Mouse (Mus musculus) lung, adult 2 months (tissue): ENCODE results near the gene Slc7a15. TPM values are rescaled to one million over a fixed set of nuclear protein-coding genes. Genes with fewer than 3 reads are reported as not detected.

Source experiments
- DNase-seq: peaks from one replicate; pipeline ENCODE4 v3.0.0; 2022
- H3K4me1 ChIP-seq: fragments of 200-500 bp; 2 replicates; pipeline ENCODE4 v1.6.1; 2011; ENCODE audit warnings: low read length; ENCODE audit not compliant: control insufficient read depth, insufficient read depth
- H3K4me3 ChIP-seq: fragments of 200-500 bp; replicated peaks from 2 replicates; pipeline ENCODE3; 2011; ENCODE audit warnings: low read depth, mild to moderate bottlenecking, control low read depth, low read length; ENCODE audit errors: extremely low read depth
- CTCF ChIP-seq: fragments of 200-500 bp; IDR thresholded peaks from 2 replicates; pipeline ENCODE4 v1.5.1; 2011; ENCODE audit warnings: mild to moderate bottlenecking, low read length, control low read depth; ENCODE audit not compliant: insufficient read depth
- POLR2A ChIP-seq: fragments of 200-500 bp; IDR thresholded peaks from 2 replicates; pipeline ENCODE4 v1.6.1; 2011; ENCODE audit warnings: low read depth, mild to moderate bottlenecking, control low read depth, low read length, borderline replicate concordance; ENCODE audit errors: extremely low read depth
- WGBS: fragments of 180-500 bp; shearing (Covaris S2); methylation state at CpG from one replicate; pipeline ENCODE4 v1.1.7; 2018; 5-methylcytosine and 5-hydroxymethylcytosine counted together
- polyA plus RNA-seq: library from polyadenylated mRNA; depleted of rRNA; stranded (reverse); fragments of >200 nt; gene quantifications from 2 replicates; pipeline ENCODE4 v1.2.3, GENCODE M21; 2012

Slc7a15 gene
- polyA plus RNA-seq, 1 experiment = not detected

DNA sequence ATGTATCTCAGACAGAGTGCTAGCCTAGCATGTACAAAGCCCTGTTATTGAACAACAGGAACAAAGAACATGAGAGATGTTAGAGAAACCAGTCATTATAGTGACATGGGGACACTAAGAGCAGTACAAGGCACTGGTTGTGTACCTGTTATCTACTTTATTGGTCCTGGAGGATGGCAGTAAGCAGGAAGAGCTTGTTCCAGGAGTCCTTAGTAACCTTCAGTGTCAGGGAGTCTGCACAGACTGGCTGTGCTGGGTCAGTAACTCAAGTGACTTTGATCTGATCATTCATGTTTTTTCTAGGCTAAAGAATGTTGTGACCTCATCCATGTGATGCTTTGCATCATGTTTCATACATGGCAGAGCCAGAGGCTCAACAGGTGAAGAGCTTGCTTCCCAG lies 42.7 kb downstream of the Slc7a15 start:
- TF ChIP-seq CTCF (no peak), POLR2A (no peak)
- no peak overlapping the region for H3K4me3 ChIP-seq
- DNase-seq = no peak
- H3K4me1 ChIP-seq = no peaks in the 10 kb centered on the region

DNA sequence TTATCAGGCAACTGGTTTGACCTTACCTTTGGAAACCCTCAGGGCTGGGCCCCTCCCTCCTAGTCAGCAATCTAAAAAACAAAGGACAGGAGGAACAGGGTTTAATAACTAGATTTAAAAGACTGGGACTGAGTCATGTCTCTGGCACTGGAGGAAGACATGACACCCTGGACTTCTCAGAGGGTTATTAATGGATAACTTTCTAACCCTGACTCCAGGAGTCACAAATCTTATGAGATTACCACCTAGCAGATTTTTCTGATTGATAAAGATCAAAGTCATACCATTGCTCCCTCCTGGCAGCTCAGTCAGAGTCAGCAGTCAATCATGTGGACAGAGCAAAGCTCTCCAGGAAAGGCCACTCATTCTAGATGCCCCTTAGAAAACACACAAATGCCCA lies 43.4 kb downstream of the Slc7a15 start:
- Histone ChIP-seq H3K4me3 (no peak overlapping the region), H3K4me1 (no peaks in the 10 kb centered on the region)
- no peak for TF ChIP-seq POLR2A
- no peak for TF ChIP-seq CTCF
- DNase-seq = no peak

DNA sequence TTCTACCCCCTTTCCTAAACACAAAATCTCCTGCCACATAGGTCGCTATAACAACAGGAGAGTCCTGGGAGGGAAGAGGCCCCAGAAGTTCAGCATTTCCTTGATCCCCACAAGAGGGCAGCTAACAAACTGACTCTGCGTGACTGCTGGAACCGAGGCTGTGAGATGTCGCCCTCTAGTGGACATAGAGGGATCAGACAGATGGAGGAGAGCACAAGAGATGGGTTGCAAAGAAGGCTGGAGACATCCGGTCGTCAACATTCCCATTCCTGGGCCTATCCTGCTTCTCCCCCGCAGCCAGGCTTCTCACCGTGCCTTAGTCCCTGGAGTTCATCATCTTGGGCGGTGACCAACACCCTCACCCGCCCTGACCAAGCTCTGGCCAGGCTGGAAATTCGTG lies 51.5 kb downstream of the Slc7a15 start:
- H3K4me3 ChIP-seq = no peak overlapping the region
- peak; percentile 100 for TF ChIP-seq CTCF
- no peak for TF ChIP-seq POLR2A
- peak; percentile 40 for DNase-seq
- no peaks in the 10 kb centered on the region for H3K4me1 ChIP-seq
- 16% methylated on average over 11 of the region's 11 CpGs for WGBS

DNA sequence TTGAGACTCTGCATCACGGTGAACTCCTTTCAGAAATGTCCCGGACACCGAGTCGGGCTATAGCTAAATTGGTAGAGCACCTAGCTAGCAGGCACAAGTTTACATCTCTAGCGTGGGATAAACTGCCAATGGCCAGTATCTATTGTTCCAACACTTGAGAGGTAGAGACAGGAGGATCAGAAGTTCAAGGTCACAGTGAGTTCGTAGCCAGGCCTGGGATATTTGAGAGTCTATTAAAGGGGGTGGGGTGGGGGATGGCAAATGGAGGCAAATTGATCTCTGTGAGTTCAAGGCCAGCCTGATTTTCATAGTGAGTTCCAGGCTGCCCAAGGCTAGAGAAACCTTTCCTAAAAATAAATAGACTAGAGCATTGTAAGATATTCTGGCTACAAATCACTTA lies 52.1 kb downstream of the Slc7a15 start:
- no peak overlapping the region for H3K4me3 ChIP-seq
- DNase-seq = no peak
- no peak for TF ChIP-seq POLR2A
- no peak for TF ChIP-seq CTCF
- 76% methylated on average over 6 of the region's 6 CpGs for WGBS
- no peaks in the 10 kb centered on the region for H3K4me1 ChIP-seq

DNA sequence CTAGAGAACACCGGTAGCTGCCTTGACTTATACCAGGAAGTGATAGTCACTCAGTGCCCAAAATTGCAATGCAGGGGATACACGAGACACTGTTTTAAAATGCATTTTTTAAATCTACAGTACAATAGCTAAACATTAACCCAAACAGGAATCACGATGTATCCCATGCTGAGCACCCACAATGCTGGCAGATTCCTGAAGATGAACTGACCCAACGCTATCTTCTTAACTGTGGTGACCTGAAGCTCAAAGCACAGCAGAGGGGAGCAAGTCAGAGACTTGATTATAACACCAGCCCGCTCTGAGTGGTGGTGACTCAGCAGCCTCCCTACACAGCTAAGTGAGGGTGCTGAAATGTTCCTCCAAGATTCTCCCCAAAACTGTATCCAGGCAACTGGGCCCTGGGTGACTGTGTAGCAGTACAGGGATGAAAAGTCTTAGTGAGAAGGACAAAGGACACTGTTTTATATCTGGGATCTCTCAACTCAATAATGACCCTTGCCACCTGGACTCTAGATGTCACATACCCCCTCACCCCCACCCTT lies 53.7 kb downstream of the Slc7a15 start:
- WGBS = 79% methylated on average over 5 of the region's 5 CpGs
- H3K4me3 ChIP-seq = no peak overlapping the region
- TF ChIP-seq POLR2A (no peak), CTCF (no peak)
- no peak for DNase-seq
- no peaks in the 10 kb centered on the region for H3K4me1 ChIP-seq

DNA sequence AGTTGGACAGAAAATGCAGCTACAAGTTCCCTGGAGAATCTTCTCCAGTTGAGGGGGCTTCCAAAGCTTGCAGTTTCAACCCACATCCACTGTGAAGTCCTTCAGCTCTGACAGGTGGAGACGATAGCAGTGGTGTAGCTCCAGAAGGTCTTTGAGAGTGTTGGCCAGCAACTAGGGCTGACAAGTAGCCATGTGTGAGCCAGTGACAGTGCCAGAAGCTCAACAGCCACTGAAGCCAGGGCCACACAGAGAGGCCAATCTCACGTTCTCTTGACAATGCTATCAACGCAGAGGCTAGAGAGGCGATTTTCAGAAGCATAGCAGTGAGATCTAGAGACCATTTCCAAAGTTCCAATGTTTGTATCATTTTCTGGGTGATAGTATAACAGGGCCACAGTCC lies 56.5 kb downstream of the Slc7a15 start:
- no peak for DNase-seq
- 75% methylated on average over 4 of the region's 4 CpGs for WGBS
- Histone ChIP-seq H3K4me3 (no peak overlapping the region), H3K4me1 (no peaks in the 10 kb centered on the region)
- TF ChIP-seq CTCF = no peak
- TF ChIP-seq POLR2A = no peak

DNA sequence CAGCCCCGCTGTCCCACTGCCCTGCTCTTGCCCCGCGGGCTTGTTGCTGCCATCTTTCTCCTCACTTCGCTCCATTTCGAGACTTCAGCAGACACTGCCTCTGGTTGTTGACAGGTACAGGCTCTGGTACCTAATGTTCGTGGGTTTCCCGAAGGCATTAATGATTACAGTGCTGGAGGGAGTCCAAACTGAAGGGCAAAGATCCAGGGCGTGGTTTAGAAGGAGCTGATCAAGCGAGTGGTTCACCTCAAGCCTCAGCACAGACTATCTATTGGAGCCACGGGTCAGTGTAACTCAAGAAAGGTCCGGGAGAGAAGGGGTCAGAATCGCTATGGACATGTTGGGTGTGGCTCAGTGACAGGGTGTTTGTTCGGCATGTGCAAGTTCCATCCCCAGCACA lies 59.4 kb downstream of the Slc7a15 start:
- no peak for TF ChIP-seq POLR2A
- TF ChIP-seq CTCF = no peak
- DNase-seq = no peak
- 71% methylated on average over 13 of the region's 13 CpGs for WGBS
- H3K4me1 ChIP-seq = no peaks in the 10 kb centered on the region
- H3K4me3 ChIP-seq = no peak overlapping the region

DNA sequence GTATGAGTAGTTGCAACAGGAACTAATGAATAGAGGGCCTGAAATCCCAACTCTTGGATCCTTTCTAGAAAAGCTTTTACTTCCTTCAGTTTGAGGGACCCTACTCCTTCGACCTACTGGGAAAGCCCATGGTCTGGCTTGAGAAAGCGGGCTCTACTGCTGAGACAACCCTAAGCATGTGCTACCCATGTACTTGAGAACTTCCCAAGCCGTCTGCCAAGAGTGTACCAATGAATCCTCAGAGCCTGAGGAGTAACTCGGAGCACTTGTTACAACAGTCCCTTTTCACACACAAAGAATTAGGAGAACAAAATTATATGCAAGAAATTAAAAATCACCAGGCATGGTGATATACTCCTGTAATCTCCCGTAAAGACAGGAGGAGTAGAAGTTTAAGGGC lies 61.6 kb downstream of the Slc7a15 start:
- no peaks in the 10 kb centered on the region for H3K4me1 ChIP-seq
- no peak for DNase-seq
- no peak overlapping the region for H3K4me3 ChIP-seq
- WGBS = 86% methylated on average over 5 of the region's 5 CpGs
- TF ChIP-seq POLR2A (no peak), CTCF (no peak)

DNA sequence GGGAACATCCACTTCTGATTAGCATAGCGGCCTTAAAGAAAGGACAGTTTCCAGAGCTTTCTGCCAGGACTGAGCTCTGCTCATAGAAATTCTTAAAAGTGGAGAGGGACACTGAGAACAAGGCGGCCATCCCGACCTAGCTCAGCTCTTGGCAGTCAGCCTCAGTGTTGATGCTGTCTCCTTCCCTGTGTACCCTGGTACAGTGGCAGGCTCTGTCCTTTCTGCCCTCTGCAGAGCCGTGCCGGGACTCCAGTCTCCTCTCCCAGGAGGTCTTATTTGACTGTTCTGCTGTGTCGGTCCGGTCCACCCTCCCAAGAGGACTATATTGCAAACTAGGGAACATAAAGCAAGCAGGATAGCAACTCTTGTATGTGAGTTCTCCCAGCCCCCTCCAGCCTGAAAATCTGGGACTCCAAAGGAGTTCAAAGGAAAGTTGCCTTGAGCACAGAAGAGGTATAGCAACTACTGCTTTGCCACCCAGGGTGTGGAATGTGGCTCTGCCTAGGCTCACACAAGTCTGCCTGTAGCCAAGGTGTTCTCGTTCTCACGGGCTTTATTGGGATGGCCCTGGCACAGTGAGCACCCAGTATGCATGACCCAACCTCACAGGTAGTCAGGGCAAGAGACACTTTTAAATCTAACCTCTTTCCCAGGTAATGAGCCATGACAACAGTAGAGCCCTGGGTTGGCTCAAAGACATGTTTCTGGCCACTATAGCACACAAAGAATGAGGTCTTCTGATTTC lies 62.5 kb downstream of the Slc7a15 start:
- no peak for DNase-seq
- no peak for TF ChIP-seq POLR2A
- no peak for TF ChIP-seq CTCF
- no peaks in the 10 kb centered on the region for H3K4me1 ChIP-seq
- WGBS = 71% methylated on average over 9 of the region's 9 CpGs
- H3K4me3 ChIP-seq = no peak overlapping the region

DNA sequence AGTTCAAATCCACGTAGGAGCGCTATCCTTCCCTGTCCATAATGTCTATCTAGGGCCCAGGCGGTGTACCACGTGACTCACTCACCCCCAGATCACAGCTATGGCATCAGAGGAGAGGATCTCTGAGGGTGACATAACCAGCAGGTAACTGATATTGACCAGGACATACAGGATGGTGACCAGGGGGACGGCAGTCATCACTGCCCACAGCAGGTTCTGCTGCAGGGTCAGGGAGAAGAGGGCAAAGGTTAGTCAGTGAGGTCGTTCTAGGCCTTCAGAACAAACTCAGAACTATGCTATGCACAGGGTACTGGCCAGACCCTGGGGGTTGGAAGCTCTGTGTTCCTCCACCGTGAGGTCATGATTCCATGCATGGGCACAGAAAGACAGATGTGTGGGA lies 63.3 kb downstream of the Slc7a15 start:
- 81% methylated on average over 7 of the region's 7 CpGs for whole genome bisulfite sequencing
- no peak for DNase-seq
- TF ChIP-seq POLR2A (no peak), CTCF (no peak)
- no peaks in the 10 kb centered on the region for H3K4me1 ChIP-seq
- H3K4me3 ChIP-seq = no peak overlapping the region
